Mouse (Mus musculus) left cerebral cortex, postnatal 4 days (tissue): Measurements from ENCODE around the gene Mapre3. TPM values are rescaled to one million over a fixed set of nuclear protein-coding genes. Genes with fewer than 3 reads are reported as not detected.

Experiments used
- DNase-seq: peaks from one replicate; pipeline ENCODE4 v3.0.0-alpha.2; 2022
- intact Hi-C: fragments of 180-260 bp; cut with DNase I; formaldehyde crosslinking; loops from one replicate; pipeline ENCODE4 v1.15.1; 2025
- total RNA-seq, 2 experiments: library from RNA; stranded (reverse); gene quantifications; 2 replicates each; pipeline ENCODE4 v1.2.3; 2021

Mapre3 gene
- 100 to 1,000 TPM; 143 to 144 TPM for total RNA-seq

GRCm38 (mm10) chr5:30814424-30815119, at the start of gene Mapre3:
TSS of gene Mapre3 (plus strand) at chr5:30814641.
- intact Hi-C loops: loop anchor here (10.0 kb wide), 1 partner anchor 50 kb away; the partner anchor contains the start of gene Tmem214
- DNase-seq: peak; percentile 97

DNA sequence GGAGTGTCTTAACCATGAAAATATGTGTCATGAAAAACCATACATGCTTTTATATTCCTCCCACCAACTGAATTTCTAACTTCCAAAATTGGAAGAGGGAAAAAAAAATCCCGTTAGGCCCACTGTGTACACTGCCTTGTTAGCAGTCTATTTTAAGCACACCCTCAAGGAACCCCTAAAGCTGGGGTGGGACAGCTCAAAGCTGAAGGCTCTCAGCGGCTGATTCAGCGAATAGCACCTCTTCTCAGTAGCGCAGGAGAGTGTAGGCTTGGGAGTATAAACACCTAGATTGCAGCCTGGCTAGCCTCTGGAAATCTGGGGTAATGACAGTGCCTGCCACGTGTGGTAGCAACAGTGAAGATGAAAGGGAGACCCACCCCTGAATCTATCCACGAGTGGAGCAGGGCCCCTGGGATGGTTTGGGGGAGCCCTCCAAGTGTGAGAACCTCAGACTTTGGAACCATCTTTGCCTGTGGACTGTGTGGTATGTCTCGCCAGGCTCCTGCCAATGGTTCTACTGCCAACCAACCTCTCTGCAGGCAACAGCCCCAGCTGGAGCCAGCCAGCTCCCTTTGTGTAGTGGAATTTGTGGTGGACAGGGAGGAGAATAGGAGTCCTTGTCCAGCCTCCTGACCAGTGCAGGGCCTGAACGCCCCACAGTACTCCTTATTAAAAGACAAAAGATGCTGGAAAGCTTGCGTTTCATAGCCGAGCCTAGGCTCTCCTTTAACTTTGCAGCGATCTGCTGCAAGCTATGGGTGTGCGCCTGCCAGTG, 48.7 kb upstream of the Mapre3 start:
- intact Hi-C loops: no loop called here
- peak; percentile 38 for DNase-seq

DNA sequence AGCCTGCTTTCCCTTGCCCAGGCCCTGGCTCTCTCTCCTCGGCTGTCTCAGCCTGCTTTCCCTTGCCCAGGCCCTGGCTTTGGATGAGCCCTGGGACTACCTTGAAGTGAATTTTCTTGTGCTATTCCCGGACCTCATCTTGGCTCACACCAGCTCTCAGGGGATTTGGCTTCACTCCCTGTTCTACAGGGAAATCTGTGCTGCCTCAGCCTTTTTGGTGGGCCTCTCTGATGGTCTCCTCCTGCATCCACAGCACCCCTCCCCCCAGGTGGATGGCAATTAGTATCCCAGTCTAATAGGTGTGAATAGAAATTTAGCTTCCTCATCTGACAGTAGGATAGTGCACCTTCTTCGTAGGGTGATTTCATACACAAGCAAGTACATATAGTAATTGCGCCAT, 46.4 kb upstream of the Mapre3 start:
- intact Hi-C loops: no loop called here
- DNase-seq: no peak

- intact Hi-C loops: no loop called here
- DNase-seq: peak; percentile 77
Measured at GRCm38 (mm10) chr5:30768598-30768997, 45.8 kb upstream of the Mapre3 start.

DNA sequence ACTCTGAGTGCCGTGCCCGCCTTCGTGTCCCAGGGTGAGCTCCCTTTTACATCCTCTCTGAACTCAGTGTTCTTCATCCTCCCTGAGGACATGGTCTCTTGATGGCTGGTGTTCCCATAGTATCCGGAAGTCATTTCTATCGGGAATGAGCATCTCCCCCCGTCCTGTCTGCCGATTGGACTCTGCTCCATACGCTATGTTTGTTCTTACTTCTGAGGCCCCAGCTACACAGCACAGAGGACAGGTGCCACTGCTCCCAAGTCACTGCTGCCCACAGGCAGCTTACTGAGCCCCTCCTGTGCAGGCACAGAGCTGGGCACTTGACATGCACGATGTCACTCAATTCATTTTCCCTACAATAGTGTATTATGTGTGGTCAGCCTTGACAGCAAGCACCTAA, 45.4 kb upstream of the Mapre3 start:
- intact Hi-C loops: no loop called here
- no peak for DNase-seq

GRCm38 (mm10) chr5:30774601-30775371, 39.7 kb upstream of the Mapre3 start:
- peak; percentile 96 for DNase-seq
- intact Hi-C loops: loop anchor here (5.0 kb wide), 1 partner anchor 67 kb away; no protein-coding TSS in a partner anchor

DNA sequence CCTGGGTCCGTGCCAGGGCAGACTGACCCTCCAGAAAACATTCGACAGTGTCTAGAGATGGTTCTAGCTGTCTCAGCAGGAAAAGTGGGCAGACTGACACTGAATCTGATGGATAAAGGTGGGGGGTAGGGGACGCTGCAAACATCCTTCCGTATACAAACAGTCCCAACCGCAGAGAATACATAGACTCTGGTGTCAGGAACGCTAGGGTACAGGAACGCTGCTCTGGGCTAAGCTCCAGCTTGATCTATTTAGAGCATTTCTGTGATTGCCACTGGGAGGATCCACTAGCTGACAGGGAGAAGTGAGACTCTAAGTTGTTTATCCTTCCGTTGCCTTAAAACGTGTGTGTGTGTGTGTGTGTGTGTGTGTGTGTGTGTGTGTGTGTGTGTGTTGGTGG, 33.7 kb upstream of the Mapre3 start:
- DNase-seq: no peak
- intact Hi-C loops: no loop called here

DNA sequence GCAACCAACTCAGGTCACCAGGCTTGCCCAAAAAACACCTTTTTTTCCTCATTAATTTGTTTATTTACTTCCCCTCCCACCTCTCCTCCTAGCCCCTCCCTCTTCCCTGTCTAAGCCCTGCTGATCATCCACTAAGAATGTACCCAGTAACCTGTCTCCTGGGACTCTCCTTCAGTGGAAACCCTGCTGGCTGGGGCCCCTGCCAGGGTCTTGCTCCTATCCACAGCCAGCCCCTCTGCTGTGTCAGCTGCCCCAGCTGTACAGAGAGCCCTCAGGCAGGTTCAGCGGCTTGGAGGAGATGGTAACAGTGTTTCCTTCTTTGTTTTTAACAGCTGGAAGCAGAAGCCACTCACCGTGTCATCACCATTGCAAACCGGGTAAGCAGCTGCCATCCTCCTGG, 33.3 kb upstream of the Mapre3 start:
- intact Hi-C loops: no loop called here
- no peak for DNase-seq

DNA sequence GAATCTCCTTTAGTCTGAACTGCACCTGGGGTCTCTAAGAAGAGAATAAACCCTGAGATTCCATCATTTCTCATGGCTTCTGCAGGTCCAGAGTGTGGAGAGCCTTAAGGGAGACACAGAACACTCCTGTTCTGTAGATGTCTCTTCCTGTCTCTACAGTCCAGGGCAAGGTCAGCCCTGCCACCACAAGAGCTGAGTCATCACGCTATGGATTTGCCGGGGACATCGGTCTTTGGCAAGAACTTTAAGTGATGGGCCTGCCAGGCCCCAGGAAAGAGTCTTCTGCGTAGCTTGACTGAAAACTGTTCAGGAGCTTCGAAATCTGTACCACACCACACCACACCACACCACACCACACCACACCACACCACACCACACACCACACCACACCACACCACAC, 27.1 kb upstream of the Mapre3 start:
- intact Hi-C loops: no loop called here
- DNase-seq: no peak

- intact Hi-C loops: no loop called here
- no peak for DNase-seq
Measured at GRCm38 (mm10) chr5:30790047-30790446, 24.4 kb upstream of the Mapre3 start.

DNA sequence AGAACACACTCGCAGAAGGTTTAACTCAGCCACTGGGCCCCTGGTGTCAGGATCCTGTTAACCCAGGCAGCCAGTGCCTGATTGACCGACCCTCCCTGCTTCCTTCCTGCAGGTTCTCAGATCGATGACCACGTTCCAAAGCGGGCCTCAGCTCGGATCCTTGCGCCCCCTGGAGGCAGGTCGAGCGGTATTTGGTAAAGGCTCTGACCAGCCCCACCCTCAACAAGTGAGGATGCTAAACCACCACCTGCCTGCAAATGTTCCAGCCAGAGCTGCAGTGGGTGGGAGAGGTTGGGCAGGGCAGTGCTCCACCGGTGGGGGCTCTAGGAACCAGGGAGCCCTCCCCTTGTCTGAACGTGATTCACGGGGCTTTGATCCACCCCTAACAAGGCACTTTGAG, 18.3 kb upstream of the Mapre3 start:
- DNase-seq: peak; percentile 89
- intact Hi-C loops: loop anchor here (5.0 kb wide), 1 partner anchor 84 kb away; the partner anchor contains the start of gene Dpysl5

DNA sequence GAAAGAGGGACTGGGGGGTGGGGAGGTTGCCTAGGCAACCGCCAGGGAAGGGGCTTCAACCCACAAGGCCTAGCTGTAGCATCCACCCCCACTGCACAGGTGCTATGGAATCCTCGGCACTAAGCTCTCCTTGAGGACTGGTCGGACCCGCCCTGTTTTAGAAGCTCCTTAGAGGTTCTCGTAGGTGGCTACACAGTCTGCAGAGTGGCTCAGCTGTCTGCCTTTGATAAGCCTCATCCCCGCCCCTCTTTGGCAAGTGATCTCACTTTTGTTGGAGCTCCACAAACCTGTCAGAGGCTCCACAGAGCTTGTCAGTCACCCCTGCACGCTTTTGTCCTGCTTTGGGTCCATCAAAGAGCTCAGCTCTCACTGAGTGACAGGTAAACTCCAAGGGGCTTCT, 17.0 kb upstream of the Mapre3 start:
- intact Hi-C loops: loop anchor here (5.0 kb wide), 1 partner anchor 85 kb away; the partner anchor contains the start of gene Dpysl5
- DNase-seq: no peak

DNA sequence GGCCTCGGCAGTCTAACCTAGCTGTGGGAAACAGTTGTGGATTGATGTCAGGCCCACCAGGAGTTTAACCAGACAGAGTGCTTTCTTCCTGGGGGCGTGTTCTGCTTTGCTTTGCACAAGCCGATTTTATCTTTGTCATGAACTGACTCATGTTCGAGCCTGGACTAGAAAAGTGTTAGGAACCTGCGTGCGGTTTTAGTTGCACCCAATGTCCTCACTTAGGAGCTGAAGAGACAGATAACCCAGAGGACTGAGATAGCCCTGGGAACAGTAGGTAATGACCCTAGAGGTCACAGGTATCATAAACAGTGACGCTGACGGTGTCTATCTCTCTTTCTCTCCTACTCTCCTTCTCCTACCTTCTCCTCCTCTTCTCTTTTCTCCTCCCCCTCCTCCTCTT, 16.5 kb upstream of the Mapre3 start:
- intact Hi-C loops: loop anchor here (5.0 kb wide), 1 partner anchor 86 kb away; the partner anchor contains the start of gene Dpysl5
- no peak for DNase-seq

- intact Hi-C loops: loop anchor here (5.0 kb wide), 1 partner anchor 87 kb away; the partner anchor contains the start of gene Dpysl5
- DNase-seq: no peak
Measured at GRCm38 (mm10) chr5:30798965-30799364, 15.5 kb upstream of the Mapre3 start.

GRCm38 (mm10) chr5:30802724-30803467, 11.5 kb upstream of the Mapre3 start:
- intact Hi-C loops: no loop called here

GRCm38 (mm10) chr5:30806106-30806505, 8.3 kb upstream of the Mapre3 start:
- peak; percentile 92 for DNase-seq
- intact Hi-C loops: loop anchor here (2.0 kb wide), 1 partner anchor 199 kb away; no protein-coding TSS in a partner anchor

More at GRCm38 (mm10) chr5:30802724-30803467, 11.5 kb upstream of the Mapre3 start:
- no peak for DNase-seq

DNA sequence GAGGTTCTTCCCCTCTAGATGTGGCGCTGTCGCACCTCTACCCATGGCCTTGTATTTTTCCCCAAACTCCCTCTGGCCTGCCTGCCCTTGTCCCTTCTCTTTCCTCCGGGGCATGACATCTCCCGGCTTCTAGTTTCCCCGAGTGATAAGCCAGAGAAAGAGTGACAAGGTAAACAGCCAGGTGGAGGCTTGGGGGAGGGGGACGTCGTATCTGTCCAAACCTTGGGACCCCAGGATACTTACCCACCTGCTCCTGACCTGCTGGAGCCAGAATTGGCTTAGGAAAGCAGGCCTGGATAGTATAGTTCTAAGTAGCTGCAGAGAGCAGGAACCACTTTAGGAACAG, 652 bp downstream of the Mapre3 start:
- intact Hi-C loops: loop anchor here (10.0 kb wide), 1 partner anchor 50 kb away; the partner anchor contains the start of gene Tmem214
- DNase-seq: no peak

DNA sequence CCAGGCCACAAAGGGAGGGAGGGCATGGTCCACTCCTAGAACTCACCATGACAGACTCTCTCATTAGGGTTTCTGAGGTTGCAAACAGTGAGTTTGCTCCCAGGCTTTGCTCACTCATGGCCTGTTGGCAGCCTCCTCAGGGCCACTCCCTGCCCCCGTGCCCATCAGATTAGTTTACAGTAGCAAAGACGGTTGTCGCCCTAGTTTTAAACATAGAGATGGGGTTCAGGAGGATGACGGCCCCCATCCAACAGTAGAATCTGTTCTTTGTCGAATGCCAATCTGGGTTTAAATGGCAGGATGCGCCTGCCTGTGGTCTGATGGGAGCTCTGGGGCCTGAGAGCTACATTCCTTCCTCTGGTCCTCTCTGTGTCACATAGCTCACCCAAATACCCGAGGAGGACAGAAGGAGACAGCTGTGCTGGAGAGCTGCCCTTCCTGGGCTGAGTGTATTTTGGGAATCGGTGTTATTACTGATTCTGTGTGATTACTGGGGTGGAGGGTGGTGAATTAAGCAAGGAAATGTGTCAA, 1.9 kb downstream of the Mapre3 start:
- intact Hi-C loops: loop anchor here (10.0 kb wide), 1 partner anchor 48 kb away; the partner anchor contains the start of gene Tmem214
- DNase-seq: no peak

DNA sequence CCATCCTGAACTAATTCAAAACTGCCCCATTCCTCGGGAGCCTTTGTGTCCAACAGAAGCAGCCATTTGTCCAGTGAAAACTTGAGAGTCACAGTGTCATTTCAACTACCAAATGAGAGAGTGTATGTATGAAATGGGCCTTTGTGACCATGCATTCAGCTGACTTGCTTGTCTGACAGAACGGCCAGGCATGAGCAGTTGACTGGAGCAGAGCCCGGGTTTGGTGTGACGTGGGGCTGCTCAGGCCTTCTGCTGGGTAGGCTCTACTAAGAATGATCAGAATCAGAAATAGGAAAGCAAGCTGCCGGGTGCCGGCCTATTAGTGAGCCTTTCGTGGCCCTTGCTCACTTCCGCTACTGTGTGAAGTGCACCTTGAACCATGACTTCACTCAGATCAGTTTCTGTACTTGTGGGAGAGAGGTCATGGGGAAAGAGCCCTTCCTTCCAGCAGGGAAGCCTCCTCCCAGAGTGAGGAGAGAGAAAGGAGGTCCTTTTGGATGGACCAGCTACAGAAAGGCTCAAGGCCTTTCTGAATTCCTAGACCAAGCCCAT, 4.4 kb downstream of the Mapre3 start:
- no peak for DNase-seq

More for the DNA sequence above, 4.4 kb downstream of the Mapre3 start:
- intact Hi-C loops: loop anchor here (10.0 kb wide), 1 partner anchor 46 kb away; the partner anchor contains the start of gene Tmem214
